Mouse (Mus musculus): ENCODE measurements around the gene Dmrtc2. TPM values are rescaled to one million over a fixed set of nuclear protein-coding genes. Genes with fewer than 3 reads are reported as not detected.
"Not testable (repeated sequence)": the region's sequence is repeated elsewhere in the genome, so short reads cannot be mapped to it uniquely, and the experiment has no call there.

Gene Dmrtc2
- polyA plus RNA-seq, 1 experiment from 2014 or later, result not detected

DNA sequence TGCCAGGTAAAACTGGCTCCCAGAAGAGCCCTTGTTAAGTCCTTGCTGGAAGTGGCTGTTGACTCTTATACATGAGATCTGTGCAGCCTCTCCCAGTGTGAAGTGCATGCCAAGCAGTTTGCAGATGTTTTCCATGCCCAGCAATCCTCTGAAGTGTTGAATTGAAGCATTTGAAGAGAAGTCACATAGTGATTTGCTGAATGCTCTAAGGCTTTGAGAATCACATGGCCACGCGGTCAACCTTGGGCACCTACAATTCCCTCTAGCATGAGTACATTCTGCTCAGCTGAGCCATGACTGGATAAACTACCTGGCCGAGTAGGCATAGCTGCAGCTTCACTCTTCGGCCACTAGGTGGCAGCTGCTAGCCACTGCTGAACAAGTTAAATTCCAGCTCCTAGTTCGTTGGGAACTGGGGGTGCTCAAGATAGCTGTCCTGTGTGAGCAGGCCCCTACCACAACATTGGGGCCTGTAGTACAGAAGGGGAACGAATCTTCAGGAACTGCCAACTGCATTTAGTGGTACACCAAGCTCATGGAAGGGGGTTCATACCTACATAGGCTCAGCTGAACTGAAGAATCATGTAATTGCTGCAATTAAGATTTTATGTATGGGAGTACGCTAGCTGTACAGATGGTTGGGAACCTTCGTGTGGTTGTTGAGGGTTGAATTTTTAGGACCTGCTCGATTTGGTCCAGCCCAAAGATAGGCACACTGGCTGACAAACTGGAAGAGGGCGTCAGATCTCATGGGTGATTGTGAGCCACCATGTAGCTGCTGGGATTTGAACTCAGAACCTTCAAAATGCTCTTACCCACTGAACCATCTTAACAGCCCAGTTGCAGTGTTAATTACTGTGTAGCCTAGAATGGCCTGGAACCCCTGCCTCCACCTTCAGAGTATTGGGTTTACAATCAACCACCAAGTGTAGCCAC, 20.7 kb downstream of the Dmrtc2 start:
- Histone ChIP-seq H3K4me1 (replicated peaks) (peaks cover 23% of the 10 kb centered on the region), H3K27me3 (replicated peaks) (no peaks in the 10 kb centered on the region), H3K9ac (no peak overlapping the region), H3K4me2 (no peak overlapping the region), H3K36me3 (peaks cover 58% of the 10 kb centered on the region), H3K9me3 (replicated peaks) (no peaks in the 10 kb centered on the region), H3K4me3 (no peak overlapping the region), H3K27ac (ENCODE audit: poor library complexity, severe bottlenecking) (0 out of 2 replicates have a peak overlapping the region, but pooled peaks have one; percentile 20)
- peak; percentile 48 for ATAC-seq (ENCODE audit: insufficient number of reproducible peaks, low FRiP score)
- 27% methylated on average over 10 of the region's 10 CpGs for WGBS

- H3K9ac ChIP-seq, result no peak overlapping the region
- no peaks in the 10 kb centered on the region for H3K27me3 ChIP-seq (replicated peaks)
- no peak overlapping the region for H3K4me3 ChIP-seq
- no peaks in the 10 kb centered on the region for H3K9me3 ChIP-seq (replicated peaks)
- 72% methylated on average over 3 of the region's 3 CpGs for WGBS
- H3K4me1 ChIP-seq (replicated peaks), result peaks cover 13% of the 10 kb centered on the region
- ATAC-seq (ENCODE audit: insufficient number of reproducible peaks, low FRiP score), result no peak
- H3K36me3 ChIP-seq, result peaks cover 49% of the 10 kb centered on the region
- no peak overlapping the region for H3K4me2 ChIP-seq
- no peak overlapping the region for H3K27ac ChIP-seq (ENCODE audit: poor library complexity, severe bottlenecking)
These were observed 21.6 kb downstream of the Dmrtc2 start for GRCm38 (mm10) chr7:24891241-24892124.

DNA sequence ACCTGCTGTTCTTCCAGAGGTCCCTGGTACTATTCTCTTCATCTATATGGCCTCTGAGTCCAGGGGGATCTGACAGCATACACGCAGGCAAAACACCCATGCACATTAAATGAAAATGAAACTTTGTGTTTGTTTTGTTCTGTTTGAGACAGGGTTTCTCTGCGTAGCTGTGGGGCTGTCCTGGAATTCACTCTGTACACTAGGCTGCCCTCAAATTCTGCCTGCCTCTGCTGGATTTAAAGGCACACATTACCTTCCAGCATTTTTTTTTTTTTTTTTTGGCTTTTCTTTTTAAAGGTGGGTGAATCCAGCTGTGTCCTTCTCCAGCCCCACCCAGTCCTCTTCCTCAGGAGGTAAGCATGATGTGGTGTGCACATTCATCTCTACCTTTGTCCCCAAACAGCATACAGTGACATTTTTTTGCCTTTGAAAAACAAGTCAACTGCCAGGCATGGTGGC, 22.3 kb downstream of the Dmrtc2 start:
- Histone ChIP-seq H3K4me2 (no peak overlapping the region), H3K9ac (no peak overlapping the region), H3K27ac (ENCODE audit: poor library complexity, severe bottlenecking) (no peak overlapping the region), H3K9me3 (replicated peaks) (no peaks in the 10 kb centered on the region), H3K27me3 (replicated peaks) (no peaks in the 10 kb centered on the region), H3K4me1 (replicated peaks) (peaks cover 7% of the 10 kb centered on the region), H3K4me3 (no peak overlapping the region), H3K36me3 (peaks cover 42% of the 10 kb centered on the region)
- 76% methylated on average over 2 of the region's 2 CpGs for WGBS
- ATAC-seq (ENCODE audit: insufficient number of reproducible peaks, low FRiP score), result no peak

- H3K27me3 ChIP-seq (replicated peaks); H3K27ac ChIP-seq (ENCODE audit: poor library complexity, severe bottlenecking); H3K4me3 ChIP-seq; H3K9me3 ChIP-seq (replicated peaks); ATAC-seq (ENCODE audit: insufficient number of reproducible peaks, low FRiP score); H3K36me3 ChIP-seq; H3K4me2 ChIP-seq; H3K4me1 ChIP-seq (replicated peaks); H3K9ac ChIP-seq: not testable (repeated sequence)
- WGBS, result 85% methylated on average over 2 of the region's 2 CpGs
These were observed 25.9 kb downstream of the Dmrtc2 start for GRCm38 (mm10) chr7:24895749-24896148.

GRCm38 (mm10) chr7:24896269-24896668, 26.4 kb downstream of the Dmrtc2 start:
- Histone ChIP-seq H3K27me3 (replicated peaks) (no peaks in the 10 kb centered on the region), H3K9ac (no peak overlapping the region), H3K4me1 (replicated peaks) (no peaks in the 10 kb centered on the region), H3K27ac (ENCODE audit: poor library complexity, severe bottlenecking) (no peak overlapping the region), H3K9me3 (replicated peaks) (no peaks in the 10 kb centered on the region), H3K4me2 (no peak overlapping the region), H3K4me3 (no peak overlapping the region), H3K36me3 (peaks cover 3% of the 10 kb centered on the region; the same call in 1 of the 2 replicates)
- ATAC-seq (ENCODE audit: insufficient number of reproducible peaks, low FRiP score), result no peak
- WGBS, result 88% methylated on average over 8 of the region's 8 CpGs

- H3K27ac ChIP-seq (ENCODE audit: poor library complexity, severe bottlenecking), result no peak within 1 kb of the TSS
- H3K36me3 ChIP-seq, result no peaks in the 10 kb centered on the region
- no peak within 1 kb of the TSS for H3K9ac ChIP-seq
- no peaks in the 10 kb centered on the region for H3K27me3 ChIP-seq (replicated peaks)
- no peaks in the 10 kb centered on the region for H3K9me3 ChIP-seq (replicated peaks)
- H3K4me3 ChIP-seq, result no peak within 1 kb of the TSS
- 70% methylated on average over 12 of the region's 12 CpGs for WGBS
- H3K4me1 ChIP-seq (replicated peaks), result peaks cover 6% of the 10 kb centered on the region
- no peak for ATAC-seq (ENCODE audit: insufficient number of reproducible peaks, low FRiP score)
- no peak within 1 kb of the TSS for H3K4me2 ChIP-seq
These were observed 27.4 kb downstream of the Dmrtc2 start, which contains the start of gene Cd79a for GRCm38 (mm10) chr7:24897224-24897623. Gene Cd79a, plus strand, starts transcription at chr7:24897381.

GRCm38 (mm10) chr7:24897959-24898358, 28.1 kb downstream of the Dmrtc2 start:
- Histone ChIP-seq H3K4me1 (replicated peaks) (peaks cover 10% of the 10 kb centered on the region), H3K9ac (no peak overlapping the region), H3K4me3 (no peak overlapping the region), H3K9me3 (replicated peaks) (no peaks in the 10 kb centered on the region), H3K4me2 (no peak overlapping the region), H3K27me3 (replicated peaks) (no peaks in the 10 kb centered on the region), H3K36me3 (no peaks in the 10 kb centered on the region), H3K27ac (ENCODE audit: poor library complexity, severe bottlenecking) (no peak overlapping the region)
- WGBS, result 68% methylated on average over 5 of the region's 5 CpGs
- no peak for ATAC-seq (ENCODE audit: insufficient number of reproducible peaks, low FRiP score)

GRCm38 (mm10) chr7:24901114-24901513, 31.3 kb downstream of the Dmrtc2 start:
- no peak overlapping the region for H3K27ac ChIP-seq (ENCODE audit: poor library complexity, severe bottlenecking)
- no peak overlapping the region for H3K4me2 ChIP-seq
- H3K36me3 ChIP-seq, result no peaks in the 10 kb centered on the region
- H3K4me1 ChIP-seq (replicated peaks), result peaks cover 26% of the 10 kb centered on the region
- no peaks in the 10 kb centered on the region for H3K9me3 ChIP-seq (replicated peaks)
- ATAC-seq (ENCODE audit: insufficient number of reproducible peaks, low FRiP score), result no peak
- no peak overlapping the region for H3K9ac ChIP-seq
- WGBS, result 68% methylated on average over 6 of the region's 6 CpGs
- no peaks in the 10 kb centered on the region for H3K27me3 ChIP-seq (replicated peaks)
- H3K4me3 ChIP-seq, result no peak overlapping the region

GRCm38 (mm10) chr7:24901842-24902241, 32.0 kb downstream of the Dmrtc2 start:
- ATAC-seq (ENCODE audit: insufficient number of reproducible peaks, low FRiP score), result no peak
- no peaks in the 10 kb centered on the region for H3K36me3 ChIP-seq
- H3K9me3 ChIP-seq (replicated peaks), result no peaks in the 10 kb centered on the region
- H3K27me3 ChIP-seq (replicated peaks), result no peaks in the 10 kb centered on the region
- WGBS, result 41% methylated on average over 1 of the region's 1 CpGs
- peaks cover 33% of the 10 kb centered on the region for H3K4me1 ChIP-seq (replicated peaks)
- peak overlapping the region; percentile 89 for H3K27ac ChIP-seq (ENCODE audit: poor library complexity, severe bottlenecking)
- H3K4me3 ChIP-seq, result peak overlapping the region; percentile 68
- 0 out of 2 replicates have a peak overlapping the region, but pooled peaks have one; percentile 83 for H3K9ac ChIP-seq
- peak overlapping the region; percentile 92 for H3K4me2 ChIP-seq

DNA sequence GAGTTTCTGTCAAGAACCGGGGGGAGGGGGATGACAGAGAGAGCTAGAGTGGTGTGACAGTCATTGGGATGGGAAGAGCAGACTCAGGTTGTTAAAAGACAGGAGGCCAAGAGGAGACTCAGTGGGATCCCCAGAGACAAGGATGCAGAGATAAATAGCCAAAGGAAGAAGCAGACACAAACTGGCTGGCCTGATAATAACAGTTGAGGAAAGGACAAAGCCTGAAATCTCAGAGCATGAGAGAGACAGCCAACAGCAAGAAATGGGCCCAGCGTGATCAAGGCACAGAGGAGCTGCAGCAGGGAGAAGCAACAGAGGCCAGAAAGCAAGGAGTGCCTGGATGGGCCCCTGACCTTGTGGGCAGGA, 32.4 kb downstream of the Dmrtc2 start:
- 29% methylated on average over 2 of the region's 2 CpGs for WGBS
- no peak for ATAC-seq (ENCODE audit: insufficient number of reproducible peaks, low FRiP score)
- Histone ChIP-seq H3K27ac (ENCODE audit: poor library complexity, severe bottlenecking) (peak overlapping the region; percentile 89), H3K9me3 (replicated peaks) (no peaks in the 10 kb centered on the region), H3K4me1 (replicated peaks) (peaks cover 37% of the 10 kb centered on the region), H3K27me3 (replicated peaks) (no peaks in the 10 kb centered on the region), H3K4me3 (peak overlapping the region; percentile 68), H3K36me3 (no peaks in the 10 kb centered on the region), H3K9ac (peak overlapping the region; percentile 83), H3K4me2 (peak overlapping the region; percentile 92)

Measured in heart, embryonic 12.5 days (tissue).